Mouse (Mus musculus) C2C12 (cell line): ENCODE results near the gene A730071L15Rik.

Experiments
- CEBPB ChIP-seq: IDR thresholded peaks from one replicate; pipeline ENCODE4 v1.6.1; 2011; ENCODE audit warnings: low read depth, mild to moderate bottlenecking, control low read depth, moderate library complexity
- CTCF ChIP-seq: IDR thresholded peaks from one replicate; pipeline ENCODE4 v1.5.1; 2011; ENCODE audit not compliant: control insufficient read depth, insufficient read depth, insufficient read length
- FOSL1 ChIP-seq: IDR thresholded peaks from one replicate; pipeline ENCODE4 v1.8.0; 2011; ENCODE audit warnings: mild to moderate bottlenecking, low read length; ENCODE audit not compliant: poor library complexity, insufficient read depth, severe bottlenecking

- no peak for TF ChIP-seq CTCF
- TF ChIP-seq CEBPB, result no peak
- TF ChIP-seq FOSL1, result no peak
These were observed 47.0 kb upstream of the A730071L15Rik start for GRCm38 (mm10) chr11:6152864-6153263.
